Mouse (Mus musculus) heart, embryonic 10.5 days (tissue): ENCODE measurements around the gene 4932438H23Rik. TPM values are rescaled to one million over a fixed set of nuclear protein-coding genes. Genes with fewer than 3 reads are reported as not detected.

ENCODE experiments used
- DNase-seq: peaks from one replicate; pipeline ENCODE4 v3.0.0-alpha.2; 2017; ENCODE audit warnings: low spot score
- H3K27ac ChIP-seq: fragments of 300-500 bp; sonication (generic); 2 replicates; pipeline ENCODE4 v1.5.1; 2016; ENCODE audit warnings: mild to moderate bottlenecking
- H3K27me3 ChIP-seq: fragments of 300-500 bp; sonication (generic); 2 replicates; pipeline ENCODE4 v1.6.1; 2016; ENCODE audit warnings: mild to moderate bottlenecking; ENCODE audit not compliant: poor library complexity, insufficient read depth, severe bottlenecking
- H3K36me3 ChIP-seq: fragments of 300-500 bp; sonication (generic); 2 replicates; pipeline ENCODE4 v1.6.1; 2016; ENCODE audit warnings: mild to moderate bottlenecking, moderate library complexity
- H3K4me1 ChIP-seq: fragments of 300-500 bp; sonication (generic); 2 replicates; pipeline ENCODE4 v1.6.1; 2016; ENCODE audit warnings: mild to moderate bottlenecking
- H3K4me3 ChIP-seq: fragments of 300-500 bp; sonication (generic); 2 replicates; pipeline ENCODE4 v1.5.1; 2016; ENCODE audit warnings: mild to moderate bottlenecking, moderate library complexity
- H3K9me3 ChIP-seq: fragments of 300-500 bp; sonication (generic); 2 replicates; pipeline ENCODE4 v1.6.1; 2016; ENCODE audit warnings: mild to moderate bottlenecking, moderate library complexity
- WGBS: fragments of 180-500 bp; shearing (Covaris S2); methylation state at CpG from one replicate; pipeline ENCODE4 v1.1.7; 2016; 5-methylcytosine and 5-hydroxymethylcytosine counted together
- polyA plus RNA-seq: library from polyadenylated mRNA; unstranded; fragments of >200 nt; fragmentation: Nextera tagmentation; extraction: Ambion mirVana; gene quantifications from 2 replicates; pipeline ENCODE4 v1.2.1, GENCODE M21; 2016

4932438H23Rik gene
- polyA plus RNA-seq, 1 experiment from 2014 or later, result not detected

- WGBS, result 77% methylated on average over 10 of the region's 10 CpGs
These were observed 31.1 kb downstream of the 4932438H23Rik start for GRCm38 (mm10) chr16:91063786-91064185.

GRCm38 (mm10) chr16:91061531-91062318 is 33.2 kb downstream of the 4932438H23Rik start:
- Histone ChIP-seq H3K4me1 (peaks cover 14% of the 10 kb centered on the region), H3K9me3 (no peaks in the 10 kb centered on the region), H3K27ac (no peak overlapping the region), H3K36me3 (no peaks in the 10 kb centered on the region), H3K27me3 (peaks cover 14% of the 10 kb centered on the region; the same call in 1 of the 2 replicates), H3K4me3 (no peak overlapping the region)
- no peak for DNase-seq
- 71% methylated on average over 13 of the region's 13 CpGs for WGBS

More at GRCm38 (mm10) chr16:91063786-91064185, 31.1 kb downstream of the 4932438H23Rik start:
- Histone ChIP-seq H3K9me3 (no peaks in the 10 kb centered on the region), H3K27ac (no peak overlapping the region), H3K4me1 (peaks cover 3% of the 10 kb centered on the region), H3K36me3 (no peaks in the 10 kb centered on the region), H3K27me3 (peaks cover 18% of the 10 kb centered on the region), H3K4me3 (no peak overlapping the region)
- no peak for DNase-seq

GRCm38 (mm10) chr16:91057741-91058140 is 37.2 kb downstream of the 4932438H23Rik start:
- H3K36me3 ChIP-seq, result no peaks in the 10 kb centered on the region
- peaks cover 18% of the 10 kb centered on the region for H3K4me1 ChIP-seq
- no peak overlapping the region for H3K4me3 ChIP-seq
- peaks cover 10% of the 10 kb centered on the region; the same call in 1 of the 2 replicates for H3K27me3 ChIP-seq
- 51% methylated on average over 6 of the region's 6 CpGs for WGBS
- no peaks in the 10 kb centered on the region for H3K9me3 ChIP-seq
- no peak overlapping the region for H3K27ac ChIP-seq
- DNase-seq, result no peak

GRCm38 (mm10) chr16:91057261-91057660 is 37.7 kb downstream of the 4932438H23Rik start:
- H3K9me3 ChIP-seq, result no peaks in the 10 kb centered on the region
- no peak for DNase-seq
- H3K36me3 ChIP-seq, result no peaks in the 10 kb centered on the region
- WGBS, result 51% methylated on average over 4 of the region's 4 CpGs
- H3K27ac ChIP-seq, result no peak overlapping the region
- H3K4me3 ChIP-seq, result no peak overlapping the region
- peaks cover 10% of the 10 kb centered on the region; the same call in 1 of the 2 replicates for H3K27me3 ChIP-seq
- peaks cover 18% of the 10 kb centered on the region for H3K4me1 ChIP-seq

- Histone ChIP-seq H3K4me3 (no peak overlapping the region), H3K4me1 (peaks cover 18% of the 10 kb centered on the region), H3K9me3 (no peaks in the 10 kb centered on the region), H3K27me3 (peaks cover 16% of the 10 kb centered on the region; the same call in 1 of the 2 replicates), H3K27ac (no peak overlapping the region), H3K36me3 (no peaks in the 10 kb centered on the region)
- DNase-seq, result no peak
- WGBS, result 50% methylated on average over 16 of the region's 16 CpGs
These were observed 38.7 kb downstream of the 4932438H23Rik start for GRCm38 (mm10) chr16:91056043-91056821.

GRCm38 (mm10) chr16:91055150-91055549 is 39.8 kb downstream of the 4932438H23Rik start:
- no peak for DNase-seq
- Histone ChIP-seq H3K27me3 (peaks cover 16% of the 10 kb centered on the region; the same call in 1 of the 2 replicates), H3K4me3 (no peak overlapping the region), H3K27ac (no peak overlapping the region), H3K4me1 (peaks cover 18% of the 10 kb centered on the region), H3K36me3 (no peaks in the 10 kb centered on the region), H3K9me3 (no peaks in the 10 kb centered on the region)
- WGBS, result 75% methylated on average over 5 of the region's 5 CpGs

GRCm38 (mm10) chr16:91053599-91053998 is 41.3 kb downstream of the 4932438H23Rik start:
- Histone ChIP-seq H3K36me3 (no peaks in the 10 kb centered on the region), H3K4me3 (no peak overlapping the region), H3K27me3 (peaks cover 12% of the 10 kb centered on the region; the same call in 1 of the 2 replicates), H3K9me3 (no peaks in the 10 kb centered on the region), H3K4me1 (peaks cover 18% of the 10 kb centered on the region), H3K27ac (no peak overlapping the region)
- WGBS, result 64% methylated on average over 8 of the region's 8 CpGs
- DNase-seq, result no peak

GRCm38 (mm10) chr16:91045511-91045910 is 49.4 kb downstream of the 4932438H23Rik start:
- Histone ChIP-seq H3K9me3 (no peaks in the 10 kb centered on the region), H3K4me3 (peak overlapping the region; percentile 90; the same call in 1 of the 2 replicates), H3K27ac (no peak overlapping the region), H3K4me1 (peaks cover 16% of the 10 kb centered on the region), H3K36me3 (peaks cover 9% of the 10 kb centered on the region), H3K27me3 (no peaks in the 10 kb centered on the region)
- no peak for DNase-seq
- WGBS, result 56% methylated on average over 8 of the region's 8 CpGs

GRCm38 (mm10) chr16:91044270-91045182 is 50.4 kb downstream of the 4932438H23Rik start, which contains the start of gene Paxbp1:
Gene Paxbp1, minus strand, starts transcription at chr16:91044543.
- H3K27me3 ChIP-seq, result no peaks in the 10 kb centered on the region
- H3K27ac ChIP-seq, result peak within 1 kb of the TSS; percentile 96
- peaks cover 17% of the 10 kb centered on the region for H3K36me3 ChIP-seq
- peaks cover 16% of the 10 kb centered on the region for H3K4me1 ChIP-seq
- H3K4me3 ChIP-seq, result peak within 1 kb of the TSS; percentile 90
- H3K9me3 ChIP-seq, result no peaks in the 10 kb centered on the region
- DNase-seq, result peak; percentile 99
- 1% methylated on average over 70 of the region's 70 CpGs for WGBS

GRCm38 (mm10) chr16:91043461-91044248 is 51.3 kb downstream of the 4932438H23Rik start:
- WGBS, result under 1% methylated on average over 61 of the region's 63 CpGs
- Histone ChIP-seq H3K4me1 (peaks cover 16% of the 10 kb centered on the region), H3K27ac (peak overlapping the region; percentile 96), H3K36me3 (peaks cover 25% of the 10 kb centered on the region), H3K4me3 (peak overlapping the region; percentile 90), H3K27me3 (no peaks in the 10 kb centered on the region), H3K9me3 (no peaks in the 10 kb centered on the region)
- DNase-seq, result peak; percentile 83

GRCm38 (mm10) chr16:91042640-91043039 is 52.3 kb downstream of the 4932438H23Rik start:
- H3K36me3 ChIP-seq, result peaks cover 35% of the 10 kb centered on the region
- H3K27me3 ChIP-seq, result no peaks in the 10 kb centered on the region
- DNase-seq, result no peak
- WGBS, result 71% methylated on average over 1 of the region's 1 CpGs
- H3K4me1 ChIP-seq, result peaks cover 16% of the 10 kb centered on the region
- H3K9me3 ChIP-seq, result no peaks in the 10 kb centered on the region
- peak overlapping the region; percentile 90 for H3K4me3 ChIP-seq
- H3K27ac ChIP-seq, result no peak overlapping the region
